Mouse (Mus musculus) right cerebral cortex, postnatal 14 days (tissue): ENCODE results near the gene Zdhhc21.

Experiments
- DNase-seq: peaks from one replicate; pipeline ENCODE4 v3.0.0; 2022

The Zdhhc21 gene

GRCm38 (mm10) chr4:82863316-82863715 lies 3.6 kb upstream of the Zdhhc21 start:
- no peak for DNase-seq

GRCm38 (mm10) chr4:82861451-82861850 lies 1.7 kb upstream of the Zdhhc21 start:
- DNase-seq, result no peak

- no peak for DNase-seq
These were observed 808 bp upstream of the Zdhhc21 start for GRCm38 (mm10) chr4:82860566-82860965.

GRCm38 (mm10) chr4:82858431-82859010 lies 1.2 kb downstream of the Zdhhc21 start:
- DNase-seq, result no peak

GRCm38 (mm10) chr4:82856986-82857385 lies 2.8 kb downstream of the Zdhhc21 start:
- DNase-seq, result no peak

GRCm38 (mm10) chr4:82853809-82854208 lies 5.9 kb downstream of the Zdhhc21 start:
- DNase-seq, result no peak

GRCm38 (mm10) chr4:82848552-82849234 lies 11.1 kb downstream of the Zdhhc21 start:
- DNase-seq, result no peak

- DNase-seq, result no peak
These were observed 22.1 kb downstream of the Zdhhc21 start for GRCm38 (mm10) chr4:82837526-82838240.

GRCm38 (mm10) chr4:82831155-82831554 lies 28.6 kb downstream of the Zdhhc21 start:
- DNase-seq, result no peak

- DNase-seq, result no peak
These were observed 30.3 kb downstream of the Zdhhc21 start for GRCm38 (mm10) chr4:82829429-82829828.

- DNase-seq, result no peak
These were observed 32.8 kb downstream of the Zdhhc21 start for GRCm38 (mm10) chr4:82827001-82827400.

- no peak for DNase-seq
These were observed 41.9 kb downstream of the Zdhhc21 start for GRCm38 (mm10) chr4:82817833-82818232.

- no peak for DNase-seq
These were observed 43.4 kb downstream of the Zdhhc21 start for GRCm38 (mm10) chr4:82816351-82816750.

GRCm38 (mm10) chr4:82815296-82815695 lies 44.5 kb downstream of the Zdhhc21 start:
- no peak for DNase-seq

GRCm38 (mm10) chr4:82813356-82813755 lies 46.4 kb downstream of the Zdhhc21 start:
- no peak for DNase-seq

GRCm38 (mm10) chr4:82807811-82808210 lies 51.9 kb downstream of the Zdhhc21 start:
- no peak for DNase-seq

- DNase-seq, result no peak
These were observed 53.5 kb downstream of the Zdhhc21 start for GRCm38 (mm10) chr4:82806176-82806757.

- no peak for DNase-seq
These were observed 55.7 kb downstream of the Zdhhc21 start for GRCm38 (mm10) chr4:82804019-82804418.

- DNase-seq, result no peak
These were observed 66.2 kb downstream of the Zdhhc21 start for GRCm38 (mm10) chr4:82793608-82794007.

GRCm38 (mm10) chr4:82792906-82793580 lies 66.7 kb downstream of the Zdhhc21 start:
- no peak for DNase-seq

- no peak for DNase-seq
These were observed 94.1 kb downstream of the Zdhhc21 start for GRCm38 (mm10) chr4:82765513-82766216.

GRCm38 (mm10) chr4:82763586-82763985 lies 96.2 kb downstream of the Zdhhc21 start:
- DNase-seq, result no peak
